Mouse (Mus musculus) c-Kit-positive CD71-positive TER-119-negative erythroid progenitor cells, embryonic 14.5 days (primary cell): ENCODE data around the gene Intu.

ENCODE experiments used
- DNase-seq: peaks from one replicate; pipeline ENCODE4 v3.0.0-alpha.2; 2013; ENCODE audit warnings: low read depth

Intu gene

GRCm38 (mm10) chr3:40531286-40532141 is at the start of gene Intu:
Gene Intu (plus strand): TSS chr3:40531286.
- no peak for DNase-seq

- DNase-seq = no peak
Measured at GRCm38 (mm10) chr3:40483221-40483654, 47.8 kb upstream of the Intu start.

GRCm38 (mm10) chr3:40487381-40487780 is 43.7 kb upstream of the Intu start:
- DNase-seq = no peak

GRCm38 (mm10) chr3:40491742-40492141 is 39.3 kb upstream of the Intu start:
- DNase-seq = no peak

DNA sequence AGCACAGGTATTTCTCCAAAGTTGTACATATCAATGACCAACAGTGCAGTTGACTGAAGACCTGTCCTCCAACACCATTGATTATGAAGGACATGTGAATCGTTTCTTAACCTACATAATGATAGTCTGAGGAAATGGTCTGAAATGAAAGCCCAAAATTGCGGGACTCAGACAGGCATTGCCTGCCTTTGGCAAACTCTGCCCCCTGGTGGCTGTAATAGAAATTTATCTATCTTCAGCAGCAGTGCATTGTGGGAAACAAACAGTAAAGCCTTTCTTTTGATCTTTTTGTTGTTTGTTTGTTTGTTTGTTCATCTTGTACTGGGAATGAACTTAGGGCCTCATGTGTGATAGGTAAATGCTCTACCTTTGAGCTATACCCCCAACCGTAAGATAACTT is 32.2 kb upstream of the Intu start:
- DNase-seq = no peak

DNA sequence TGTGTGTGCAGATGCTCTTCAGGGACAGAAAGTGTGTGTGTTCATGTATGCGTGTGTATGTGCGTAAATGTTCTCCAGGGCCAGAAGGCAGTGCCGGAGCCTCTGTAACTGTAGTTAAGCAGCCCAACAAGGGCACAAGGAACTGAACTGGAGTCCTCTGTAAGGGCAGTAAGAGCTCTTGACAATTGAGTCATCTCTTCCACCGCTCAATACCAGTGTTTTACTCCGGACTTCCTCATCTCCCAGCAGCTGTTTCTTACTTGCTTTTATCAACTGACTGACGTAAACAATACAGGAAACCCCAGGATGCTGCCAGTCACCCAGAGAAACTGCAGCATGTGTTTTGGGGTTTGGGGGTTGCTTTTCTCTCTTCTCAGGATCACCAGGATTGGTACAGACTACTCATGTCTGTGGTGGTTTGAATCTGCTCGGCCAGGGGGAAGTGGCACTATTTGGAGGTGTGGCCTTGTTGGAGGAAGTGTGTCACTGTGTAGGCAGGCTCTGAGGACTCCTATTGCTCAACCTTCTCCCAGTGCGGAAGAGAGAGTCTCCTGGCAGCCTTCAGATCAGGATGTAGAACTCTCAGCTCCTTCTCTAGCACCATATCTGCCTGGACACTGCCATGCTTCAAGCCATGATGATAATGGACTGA is 30.8 kb upstream of the Intu start:
- no peak for DNase-seq

- no peak for DNase-seq
Measured at GRCm38 (mm10) chr3:40504377-40504776, 26.7 kb upstream of the Intu start.

GRCm38 (mm10) chr3:40505451-40506014 is 25.6 kb upstream of the Intu start:
- no peak for DNase-seq

DNA sequence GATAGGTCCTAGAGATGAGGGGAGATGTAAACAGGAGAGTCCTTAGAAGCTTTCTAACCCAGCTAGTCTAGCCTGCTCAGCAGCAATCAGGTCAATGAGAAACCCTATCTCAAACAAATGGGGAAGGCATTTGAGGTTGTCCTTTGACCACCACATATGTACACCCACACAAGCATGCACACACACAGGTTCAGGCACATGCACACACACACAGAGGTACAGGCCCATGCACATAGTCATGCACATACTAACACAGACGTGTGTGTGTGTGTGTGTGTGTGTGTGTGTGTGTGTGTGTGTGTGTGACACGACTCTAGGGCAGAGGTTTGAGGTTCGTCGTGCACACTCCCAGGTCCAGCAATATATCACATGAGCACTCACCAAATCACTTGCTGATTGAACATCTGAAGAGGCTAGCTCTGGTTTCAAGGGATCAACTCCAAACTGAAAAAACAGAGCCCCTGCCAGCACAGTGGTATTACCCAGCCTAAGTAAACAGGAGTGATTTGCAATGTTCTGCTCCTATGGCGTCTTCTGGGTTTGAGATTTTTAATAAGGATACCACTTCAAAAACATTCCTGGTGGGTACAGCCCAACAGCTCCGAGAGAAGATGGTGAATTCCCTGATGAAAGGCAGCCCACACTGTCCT is 22.0 kb upstream of the Intu start:
- no peak for DNase-seq

- DNase-seq = no peak
Measured at GRCm38 (mm10) chr3:40510567-40510966, 20.5 kb upstream of the Intu start.

DNA sequence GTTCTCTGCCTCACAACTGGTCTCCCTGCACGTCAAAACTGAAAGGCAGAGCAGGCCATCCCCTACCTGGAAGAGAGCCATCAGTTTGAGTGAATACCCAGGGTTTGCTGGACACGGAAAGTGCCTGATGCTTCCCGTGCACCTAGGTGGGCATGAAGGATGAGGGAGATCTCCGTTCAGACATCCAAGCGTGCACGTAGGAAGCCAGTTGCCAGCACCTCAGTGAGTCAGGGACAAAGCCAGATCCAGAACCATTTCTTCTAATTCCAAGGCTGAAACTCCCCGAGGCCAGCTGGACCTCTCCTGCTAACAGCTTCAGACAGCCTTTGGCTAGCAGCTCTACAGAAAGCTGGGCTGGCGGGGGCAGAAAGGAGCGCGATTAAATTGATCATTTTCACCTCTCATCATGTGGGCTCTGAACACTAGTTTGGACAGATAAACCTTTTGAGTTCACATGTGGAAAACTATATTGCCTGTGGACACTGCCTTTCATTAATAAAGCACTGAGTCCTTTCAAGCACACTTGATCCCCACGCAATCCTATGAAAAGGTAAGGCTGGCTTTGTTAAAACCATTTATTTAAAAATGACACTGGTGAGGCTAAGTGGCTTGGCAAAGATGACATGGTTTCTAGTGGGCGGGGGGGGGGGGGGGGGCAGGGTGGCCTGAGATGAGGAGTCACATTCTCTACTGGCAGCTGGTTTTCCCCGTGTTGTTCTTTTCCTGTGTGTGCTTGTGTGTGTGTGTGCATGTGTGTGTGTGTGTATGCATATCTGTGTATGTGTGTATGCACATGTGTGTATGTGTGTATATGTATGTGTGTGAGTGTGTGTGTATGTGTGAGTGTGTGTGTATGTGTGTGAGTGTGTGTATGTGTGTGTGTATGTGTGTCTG is 17.9 kb upstream of the Intu start:
- no peak for DNase-seq

GRCm38 (mm10) chr3:40518240-40518639 is 12.8 kb upstream of the Intu start:
- no peak for DNase-seq

DNA sequence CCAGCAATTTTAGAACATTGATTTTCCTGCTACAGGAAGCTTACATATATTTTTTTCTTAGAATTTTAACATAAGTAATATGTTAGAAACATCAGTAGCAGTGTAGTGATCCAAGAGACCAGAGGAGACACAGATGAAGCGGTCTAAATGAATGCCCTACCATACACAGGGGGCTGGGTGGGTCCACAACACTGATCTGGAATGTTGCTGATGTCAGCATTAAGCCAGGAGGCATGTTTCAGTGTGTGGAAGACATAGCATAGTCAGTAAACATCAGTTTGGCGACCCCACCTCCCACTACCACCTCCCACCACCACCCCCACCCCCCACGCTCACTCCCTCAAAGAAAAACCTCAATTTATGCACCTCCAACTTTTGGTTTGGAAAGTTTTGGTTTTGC is 11.5 kb upstream of the Intu start:
- DNase-seq = no peak

- no peak for DNase-seq
Measured at GRCm38 (mm10) chr3:40520567-40520966, 10.5 kb upstream of the Intu start.

DNA sequence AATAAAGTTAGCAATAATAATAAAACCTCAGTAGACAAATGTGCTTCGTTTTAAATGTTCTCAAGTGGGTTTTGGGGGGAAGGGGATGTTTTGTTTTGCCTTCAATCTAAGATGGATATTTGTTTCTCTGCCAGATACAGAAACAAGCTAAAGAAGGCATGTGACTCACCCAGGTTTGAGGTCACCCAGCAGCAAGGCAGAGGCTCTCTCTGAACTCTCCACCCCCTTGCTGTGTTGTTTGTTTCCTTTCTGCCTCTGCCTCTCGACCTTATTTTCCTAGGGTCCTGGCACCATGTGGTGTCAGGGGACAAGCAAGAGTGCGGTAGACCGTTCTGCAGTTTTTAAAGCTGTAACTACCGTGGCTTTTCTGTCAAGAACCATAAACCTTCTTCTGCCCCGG is 8.6 kb upstream of the Intu start:
- DNase-seq = no peak

- no peak for DNase-seq
Measured at GRCm38 (mm10) chr3:40522846-40523245, 8.2 kb upstream of the Intu start.

DNA sequence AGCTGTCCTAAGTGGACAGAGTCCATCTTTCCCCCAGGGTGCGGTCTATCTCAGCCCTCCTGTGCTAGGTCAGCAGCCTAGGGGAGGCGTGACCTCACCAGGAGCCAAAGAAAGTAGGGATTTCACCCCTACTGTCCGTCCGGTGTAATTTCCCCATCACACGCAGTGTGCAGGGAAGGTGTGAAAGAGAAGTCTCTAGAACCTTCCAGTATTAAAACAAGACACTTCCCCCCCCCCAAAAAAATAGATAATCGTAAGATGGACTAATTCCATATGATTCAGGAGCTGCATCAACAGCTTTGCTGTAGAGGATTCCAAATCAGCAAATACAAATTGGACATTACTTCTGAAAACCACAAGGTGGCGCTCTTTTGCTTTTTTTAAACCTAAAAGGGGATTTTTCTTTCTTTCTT is 7.7 kb upstream of the Intu start:
- no peak for DNase-seq

GRCm38 (mm10) chr3:40524841-40525240 is 6.2 kb upstream of the Intu start:
- DNase-seq = no peak

GRCm38 (mm10) chr3:40525341-40525740 is 5.7 kb upstream of the Intu start:
- DNase-seq = peak; percentile 65

- DNase-seq = no peak
Measured at GRCm38 (mm10) chr3:40526095-40526494, 5.0 kb upstream of the Intu start.

GRCm38 (mm10) chr3:40527218-40527617 is 3.9 kb upstream of the Intu start:
- no peak for DNase-seq
